Mouse (Mus musculus) cerebellum, adult 9-10 months (tissue): ENCODE results near the gene Slc40a1.

ENCODE experiments used
- DNase-seq: peaks from one replicate; pipeline ENCODE4 v3.0.0; 2022

Gene Slc40a1

GRCm38 (mm10) chr1:45926393-45926763 is at the start of gene Slc40a1:
Gene Slc40a1 (minus strand): TSS chr1:45926523.
- DNase-seq, result no peak

DNA sequence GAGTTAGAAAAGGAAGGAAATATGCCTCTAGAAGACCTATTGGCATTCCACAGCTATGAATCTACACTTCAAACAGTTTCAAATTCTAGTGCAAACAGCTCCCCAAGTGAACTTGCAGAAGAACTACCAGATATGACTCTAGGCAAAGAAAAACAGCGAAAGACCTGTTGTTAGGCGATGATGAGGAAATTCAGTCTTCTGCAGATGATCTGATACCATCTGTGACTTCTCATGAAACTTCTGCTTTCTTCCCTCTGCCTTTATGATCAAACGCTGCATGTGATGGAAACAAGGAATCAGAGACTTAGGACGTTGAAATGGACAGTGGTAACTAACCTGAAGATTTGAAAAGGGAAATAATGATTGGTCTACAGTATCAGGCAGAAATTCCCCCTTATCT is 45.0 kb upstream of the Slc40a1 start:
- no peak for DNase-seq

- no peak for DNase-seq
Observed at GRCm38 (mm10) chr1:45948988-45949387, 22.7 kb upstream of the Slc40a1 start.

- DNase-seq, result no peak
Observed at GRCm38 (mm10) chr1:45947843-45948242, 21.5 kb upstream of the Slc40a1 start.

DNA sequence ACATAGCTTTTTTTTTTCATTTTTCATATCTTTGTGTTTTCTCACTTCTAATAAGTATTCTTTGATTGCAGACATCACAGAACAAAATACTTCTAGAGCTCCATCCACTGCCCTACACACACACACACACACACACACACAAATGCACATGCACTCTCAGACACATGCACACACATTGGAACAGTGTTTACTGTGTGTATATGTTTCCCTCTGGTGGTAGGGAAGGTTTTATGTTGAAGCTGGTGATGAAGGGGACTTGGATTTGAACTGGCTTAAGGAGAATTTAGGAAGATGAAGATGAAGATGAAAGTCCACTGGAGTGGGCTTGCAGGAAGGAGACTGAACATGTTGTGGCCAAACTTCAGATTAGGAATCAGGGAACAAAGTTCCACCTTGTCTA is 4.8 kb upstream of the Slc40a1 start:
- no peak for DNase-seq

- no peak for DNase-seq
Observed at GRCm38 (mm10) chr1:45926911-45927310, 588 bp upstream of the Slc40a1 start.

DNA sequence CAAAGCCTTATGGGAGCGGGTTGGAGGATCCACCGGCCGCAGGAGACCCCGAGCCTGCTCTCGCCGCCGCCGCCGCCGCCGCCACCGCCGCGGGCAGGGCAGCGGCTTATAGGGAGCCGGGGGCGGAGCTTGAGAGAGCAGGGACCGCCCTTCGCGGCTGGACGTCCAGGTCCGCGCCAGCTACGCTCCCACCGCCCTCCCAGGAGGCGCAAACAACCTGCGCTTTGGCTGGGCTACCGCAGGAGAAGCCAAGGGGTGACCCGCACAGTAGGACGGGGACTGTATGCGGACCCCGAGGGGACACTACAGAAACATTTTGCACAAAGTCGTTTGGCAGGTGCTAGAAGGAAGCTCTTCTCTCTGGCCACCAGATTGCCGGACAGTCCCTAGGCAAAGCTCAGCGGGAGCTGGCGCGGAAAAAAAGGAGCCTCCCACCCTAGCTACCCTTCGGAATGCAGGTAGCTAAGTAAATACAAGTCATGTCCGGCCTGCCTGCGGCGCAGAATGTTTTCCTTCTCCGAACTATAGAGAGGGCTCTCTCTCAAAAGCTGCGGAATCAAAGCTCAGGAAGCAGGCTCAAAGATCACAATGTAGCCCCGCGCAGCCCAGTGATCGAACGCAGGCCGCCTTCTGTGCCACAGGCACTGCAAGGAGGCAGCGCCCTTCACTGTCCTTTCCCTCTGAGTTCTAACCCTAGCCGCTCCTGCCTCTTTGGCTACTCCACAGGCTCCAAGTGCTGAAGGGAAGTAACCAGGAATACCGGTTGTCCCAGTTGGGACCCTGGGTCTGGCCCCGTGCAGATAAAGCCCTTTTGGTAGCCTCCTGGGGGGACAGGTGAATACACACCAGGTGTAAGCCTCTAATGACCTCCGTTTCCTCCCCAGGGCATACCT is 577 bp downstream of the Slc40a1 start:
- DNase-seq, result peak; percentile 14

DNA sequence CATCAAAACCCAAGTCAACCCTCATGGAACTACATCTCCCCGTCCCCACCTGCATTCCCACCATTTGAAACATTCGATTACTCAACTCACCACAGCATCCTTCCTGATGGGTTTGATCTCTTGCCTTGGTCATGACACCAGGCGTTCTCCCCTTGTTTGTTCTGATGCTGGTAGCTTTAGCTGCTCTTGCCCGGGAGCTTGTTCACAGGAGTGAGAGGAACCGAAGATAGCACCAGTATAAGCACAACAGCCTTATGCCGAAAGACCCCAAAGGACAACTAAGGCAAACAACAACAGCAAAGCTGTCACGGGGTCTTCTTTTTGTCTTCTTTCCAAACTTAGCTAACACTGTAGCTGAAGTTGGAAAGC is 1.2 kb downstream of the Slc40a1 start:
- no peak for DNase-seq

DNA sequence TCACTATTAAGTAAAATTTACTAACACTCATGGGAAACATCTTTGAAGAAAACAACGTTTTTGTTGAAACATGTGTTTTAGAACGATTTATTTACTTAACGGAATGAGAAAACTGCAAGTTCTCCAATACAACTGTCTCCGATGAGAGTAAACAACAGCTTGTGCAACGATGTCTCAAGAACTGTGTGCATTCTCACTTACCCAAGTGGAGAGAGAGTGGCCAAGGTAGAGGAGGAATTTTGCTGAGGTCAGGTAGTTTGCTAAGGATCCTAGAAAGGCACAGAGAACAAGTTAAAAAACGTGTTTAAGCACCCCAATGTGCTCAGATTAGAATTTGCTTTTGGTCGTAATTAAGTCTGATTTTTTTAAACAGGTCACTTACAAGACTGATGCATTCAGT is 1.8 kb downstream of the Slc40a1 start:
- DNase-seq, result no peak

DNA sequence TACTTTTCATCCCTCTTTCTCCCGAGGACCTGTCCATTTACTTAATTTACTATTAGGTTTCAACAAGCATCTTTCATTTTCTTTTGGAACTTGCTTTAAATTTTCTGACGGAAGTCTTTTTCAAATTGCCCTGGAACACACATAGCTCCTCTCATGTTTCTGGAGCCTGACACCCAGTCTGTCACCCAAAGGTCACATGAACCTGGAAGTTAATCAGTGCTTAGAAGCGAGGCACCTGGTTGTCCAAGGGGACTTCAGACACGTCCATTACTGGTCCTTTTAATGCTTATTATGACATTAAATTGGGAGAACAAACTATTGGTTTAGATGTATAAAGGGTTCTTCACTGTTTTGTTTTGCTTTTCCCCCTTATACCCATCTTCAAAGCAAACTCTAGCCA is 3.0 kb downstream of the Slc40a1 start:
- DNase-seq, result no peak

GRCm38 (mm10) chr1:45920703-45921102 is 5.6 kb downstream of the Slc40a1 start:
- no peak for DNase-seq

- DNase-seq, result no peak
Observed at GRCm38 (mm10) chr1:45919752-45920151, 6.6 kb downstream of the Slc40a1 start.

DNA sequence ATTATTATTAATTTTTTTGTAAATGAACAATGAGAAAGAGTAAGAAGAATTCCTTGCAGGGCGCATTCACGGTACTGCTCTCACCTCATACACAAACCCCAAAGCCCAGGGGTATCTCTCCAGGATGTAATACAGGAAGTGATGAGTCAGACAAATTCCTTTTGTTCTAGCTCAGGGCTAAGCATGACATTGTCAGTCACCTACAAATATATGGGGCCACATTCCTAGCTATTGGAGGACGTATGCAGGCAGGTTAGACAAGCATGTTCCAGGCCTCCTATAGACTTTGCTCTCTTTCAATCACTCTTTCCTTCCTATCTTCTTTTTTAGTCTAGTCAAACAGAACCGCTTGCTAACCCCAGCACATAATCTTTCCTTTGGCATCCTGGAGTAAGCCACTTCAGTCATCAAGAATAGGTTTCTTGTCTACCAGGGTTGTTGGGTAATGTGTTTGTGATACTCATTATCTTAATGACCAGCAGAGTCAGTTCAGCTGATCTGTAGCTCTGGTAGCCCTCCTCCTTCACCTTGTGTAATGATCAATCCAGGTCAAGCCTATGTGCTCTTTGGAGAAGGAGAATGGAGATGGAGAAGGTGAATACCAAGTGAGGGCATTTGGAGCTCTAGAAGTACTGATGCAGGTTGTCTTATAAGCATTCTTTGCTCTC is 9.1 kb downstream of the Slc40a1 start:
- no peak for DNase-seq

- no peak for DNase-seq
Observed at GRCm38 (mm10) chr1:45916174-45916573, 10.1 kb downstream of the Slc40a1 start.

DNA sequence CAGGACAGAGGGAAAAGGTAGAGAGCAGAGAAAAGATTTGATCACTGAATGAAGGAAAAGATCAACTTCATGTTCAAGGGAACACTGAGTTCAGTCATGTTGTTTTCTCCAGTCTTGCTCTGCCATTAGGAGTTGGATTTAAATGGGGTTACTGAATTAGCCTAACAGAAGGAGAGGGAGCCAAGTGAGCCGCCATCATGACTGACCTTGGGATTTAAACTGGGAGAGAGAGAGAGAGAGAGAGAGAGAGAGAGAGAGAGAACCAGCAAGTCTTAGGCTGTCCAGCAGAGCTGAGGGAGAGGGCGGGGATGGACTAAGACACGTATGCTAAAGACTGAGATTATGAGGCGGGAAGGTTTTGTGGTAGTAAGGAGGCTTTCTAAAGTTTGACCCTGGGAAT is 12.1 kb downstream of the Slc40a1 start:
- no peak for DNase-seq

DNA sequence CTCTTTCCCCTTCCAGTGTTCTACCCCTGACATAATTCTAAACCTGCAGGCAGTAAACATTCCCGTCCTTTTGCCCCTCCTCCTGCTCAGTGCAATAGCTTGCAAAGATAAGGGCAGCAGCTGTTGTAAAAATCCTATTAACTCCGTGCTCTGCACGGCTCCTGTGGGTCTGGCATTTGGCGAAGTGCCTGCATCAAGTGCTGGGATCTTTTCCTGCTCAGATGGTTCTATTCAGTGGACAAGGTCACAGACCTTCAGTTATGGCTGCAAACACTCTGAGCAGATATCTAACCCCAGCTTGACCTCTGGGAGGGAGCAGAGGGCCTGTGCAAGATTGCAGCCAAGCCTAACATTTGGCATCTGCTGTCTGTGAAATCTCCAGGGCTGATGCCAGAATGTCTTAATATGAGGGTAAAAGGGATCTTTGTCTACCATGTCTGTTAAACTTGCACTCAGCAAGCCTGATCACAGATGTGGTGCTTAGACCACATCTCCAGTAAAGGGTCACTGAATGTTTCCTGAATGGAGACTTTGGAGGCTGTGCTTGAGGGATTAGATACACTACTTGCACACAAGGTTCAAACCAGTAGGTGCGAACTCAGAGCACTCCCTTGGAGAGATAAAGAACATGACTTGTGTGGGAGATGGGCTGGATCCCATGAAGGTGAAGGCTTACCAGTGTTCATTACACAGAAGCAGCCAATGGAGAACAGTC is 21.1 kb downstream of the Slc40a1 start:
- DNase-seq, result no peak

GRCm38 (mm10) chr1:45904161-45904560 is 22.2 kb downstream of the Slc40a1 start:
- DNase-seq, result no peak

DNA sequence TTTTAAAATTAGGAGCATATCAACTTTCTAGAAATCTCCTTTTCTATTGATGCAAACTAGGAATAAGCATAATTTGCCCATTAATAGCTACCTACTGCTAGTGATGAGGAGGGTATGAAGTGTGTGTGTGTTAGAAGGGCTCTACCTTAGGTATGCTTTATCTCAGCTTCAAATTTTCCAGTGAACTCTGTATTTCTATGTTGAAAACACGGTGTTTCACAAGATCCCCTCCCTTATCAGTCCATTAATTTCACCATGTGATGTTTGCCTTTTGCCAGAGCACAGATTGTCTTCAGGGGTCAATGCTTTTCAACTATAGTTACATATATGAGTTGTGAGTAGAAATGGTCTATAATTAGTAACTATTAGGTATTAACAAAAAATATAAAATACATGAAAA is 28.3 kb downstream of the Slc40a1 start:
- DNase-seq, result no peak

DNA sequence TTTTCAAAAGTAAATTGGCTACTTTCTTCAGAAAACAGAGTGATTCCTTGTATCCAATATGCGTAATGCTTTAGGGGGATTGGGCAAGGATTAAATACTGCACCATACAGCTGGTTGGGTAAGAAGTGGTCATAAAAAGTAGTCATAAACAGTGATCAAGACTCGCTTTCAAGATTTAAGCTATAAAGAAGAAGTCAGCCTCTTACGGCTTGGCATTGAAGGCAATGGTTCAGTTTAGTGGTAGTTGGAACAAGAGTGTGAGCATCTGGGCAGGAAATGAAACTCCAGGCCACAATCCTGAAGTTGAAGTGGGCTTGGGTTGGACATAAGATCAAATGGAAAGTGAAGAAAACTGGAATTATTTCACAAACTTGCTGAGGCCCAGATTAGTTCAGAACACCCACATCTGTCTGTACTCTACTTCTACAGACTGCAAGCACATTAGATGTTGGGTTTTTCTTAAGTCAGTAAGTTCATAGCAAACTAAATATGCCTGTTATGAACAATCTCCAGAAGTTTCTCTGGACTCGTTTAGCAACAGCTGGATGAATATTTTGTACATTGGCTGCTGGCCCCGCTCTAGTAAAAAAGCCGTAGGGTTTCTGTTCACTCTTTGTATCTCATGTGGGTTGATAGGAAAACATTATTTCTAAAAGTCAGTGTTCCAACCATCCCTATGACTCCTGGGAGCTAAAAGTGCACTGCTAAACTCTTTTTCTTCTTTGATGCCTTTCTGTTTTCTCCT is 32.0 kb downstream of the Slc40a1 start:
- DNase-seq, result no peak

GRCm38 (mm10) chr1:45891986-45892385 is 34.3 kb downstream of the Slc40a1 start:
- DNase-seq, result no peak

DNA sequence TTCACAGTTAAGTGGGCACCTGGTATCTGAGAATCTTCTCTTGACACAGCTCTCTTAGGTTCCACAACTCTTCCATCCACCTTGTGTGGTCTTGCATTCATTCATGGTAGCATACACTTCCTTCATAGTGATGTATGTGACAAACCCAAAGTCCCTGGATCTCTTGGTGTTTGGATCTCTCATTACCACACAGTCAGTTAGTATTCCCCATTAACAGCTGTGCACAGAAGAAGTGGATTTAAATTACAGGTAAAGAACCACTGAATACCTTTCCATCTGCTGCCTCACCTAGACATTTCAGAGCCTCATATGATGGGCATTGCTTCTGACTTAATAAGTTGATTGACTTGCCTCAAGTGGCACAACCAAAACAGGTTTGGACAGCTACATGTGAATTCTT is 36.1 kb downstream of the Slc40a1 start, which contains the start of gene Gm5269:
TSS of gene Gm5269 (minus strand) at position 101 of the 400 bp plus-strand sequence.
- no peak for DNase-seq

- no peak for DNase-seq
Observed at GRCm38 (mm10) chr1:45886800-45887199, 39.5 kb downstream of the Slc40a1 start.

DNA sequence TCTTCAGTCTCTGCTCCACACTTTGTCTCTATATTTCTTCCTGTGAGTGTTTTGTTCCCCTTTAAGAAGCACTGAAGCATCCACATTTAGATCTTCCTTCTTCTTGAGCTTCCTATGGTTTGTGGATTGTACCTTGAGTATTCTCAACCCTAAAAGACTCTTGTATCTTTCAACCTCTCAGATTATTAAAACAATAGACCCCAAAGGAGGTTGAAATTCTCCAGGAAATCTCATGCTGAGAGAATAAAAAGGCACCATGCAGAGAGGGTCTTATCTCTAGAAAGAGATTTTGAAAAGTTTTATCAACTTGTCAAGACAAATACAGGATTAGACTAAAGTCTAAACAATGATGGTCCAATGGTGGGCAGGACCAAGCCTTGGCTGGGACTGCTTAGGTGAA is 42.9 kb downstream of the Slc40a1 start:
- DNase-seq, result no peak
